In genomic region chr5:30887331-30887761, GRCm38 (mm10) we compare ENCODE assay signal across 8 mouse cellular contexts. TPM values are rescaled to one million over a fixed set of nuclear protein-coding genes. Genes with fewer than 3 reads are reported as not detected.
DNase-seq lines count a peak whose midpoint lies in the region; ATAC-seq and TF ChIP-seq lines count a peak whose summit lies in the region.

No protein-coding gene starts in this region.

- H3K36me3 ChIP-seq in heart, adult 2 months (ENCODE audit: control insufficient read depth, insufficient read depth, low read length), result no peaks in the 10 kb centered on the region
- H3K36me3 ChIP-seq in kidney, embryonic 14.5 days (ENCODE audit: control insufficient read depth, insufficient read depth, low read length), result peaks cover 12% of the 10 kb centered on the region
- peaks cover 15% of the 10 kb centered on the region for H3K36me3 ChIP-seq in neural tube, embryonic 15.5 days

- no peaks in the 10 kb centered on the region for H3K9me3 ChIP-seq in kidney, embryonic 14.5 days (ENCODE audit: control insufficient read depth, low read length)
- H3K9me3 ChIP-seq in neural tube, embryonic 15.5 days (replicated peaks), result no peaks in the 10 kb centered on the region

- H3K4me1 ChIP-seq in heart, adult 2 months (ENCODE audit: control insufficient read depth, insufficient read depth, low read length), result no peaks in the 10 kb centered on the region
- peaks cover 14% of the 10 kb centered on the region for H3K4me1 ChIP-seq in kidney, embryonic 14.5 days (ENCODE audit: control insufficient read depth, insufficient read depth, low read length)
- 0 out of 2 replicates have a peak, but pooled peaks cover 2% of the 10 kb centered on the region for H3K4me1 ChIP-seq in lung, adult 2 months (ENCODE audit: control insufficient read depth, insufficient read depth, low read length)
- H3K4me1 ChIP-seq in neural tube, embryonic 15.5 days, result peaks cover 25% of the 10 kb centered on the region

- H3K4me3 ChIP-seq in heart, adult 2 months, result peak overlapping the region; percentile 77
- peak overlapping the region; percentile 80 for H3K4me3 ChIP-seq in kidney, embryonic 14.5 days (ENCODE audit: low read length)
- peak overlapping the region; percentile 87 for H3K4me3 ChIP-seq in lung, adult 2 months (replicated peaks; ENCODE audit: extremely low read depth, low read depth, low read length)
- H3K4me3 ChIP-seq in neural tube, embryonic 15.5 days (replicated peaks), result peak overlapping the region; percentile 57

- H3K27ac ChIP-seq in heart, adult 2 months, result peak overlapping the region; percentile 94
- H3K27ac ChIP-seq in kidney, embryonic 14.5 days (ENCODE audit: low read depth, low read length), result peak overlapping the region; percentile 96
- H3K27ac ChIP-seq in neural tube, embryonic 15.5 days (replicated peaks), result peak overlapping the region; percentile 97

- peak overlapping the region; percentile 90 for H3K4me2 ChIP-seq in kidney, embryonic 14.5 days (replicated peaks; ENCODE audit: low read depth, low read length)
- peak overlapping the region; percentile 68 for H3K4me2 ChIP-seq in neural tube, embryonic 15.5 days

- TF ChIP-seq EP300 in heart, adult 2 months (IDR thresholded peaks at IDR 0.05; ENCODE audit: insufficient read depth, low read depth, low read length), result 0 out of 2 replicates have a peak, but pooled peaks have one; percentile 13

- H3K9ac ChIP-seq in heart, adult 2 months (ENCODE audit: low read depth, low read length), result peak overlapping the region; percentile 78
- peak overlapping the region; percentile 72 for H3K9ac ChIP-seq in kidney, embryonic 14.5 days (ENCODE audit: low read depth, low read length)
- H3K9ac ChIP-seq in neural tube, embryonic 15.5 days (replicated peaks), result peak overlapping the region; percentile 84

- peak; percentile 80 for ATAC-seq in activated CD4-positive, CD25-positive, alpha-beta regulatory T cell, adult 4 months
- ATAC-seq in common myeloid progenitor, adult 5-6 weeks (replicated peaks; ENCODE audit: low read depth, poor library complexity, severe bottlenecking), result peak; percentile 73
- ATAC-seq in kidney, embryonic 14.5 days (ENCODE audit: low FRiP score, low TSS enrichment), result peak; percentile 65
- peak; percentile 58 for ATAC-seq in neural tube, embryonic 15.5 days (ENCODE audit: low FRiP score)

- DNase-seq in A20 (ENCODE audit: low read depth, low spot score), result peak; percentile 95
- peak; percentile 78 to 81 for DNase-seq in heart, adult 2 months
- peak; percentile 67 for DNase-seq in lung, adult 2 months
- DNase-seq in testis, postnatal 14 days (ENCODE audit: low spot score), result peak; percentile 77

- intact Hi-C loops in heart, adult 2 months (cut with DNase I), result loop anchor here (1.0 kb wide), 1 partner anchor 20 kb away; the partner anchor contains the start of gene Ost4

- no peaks in the 10 kb centered on the region for H3K27me3 ChIP-seq in heart, adult 2 months (ENCODE audit: control insufficient read depth, insufficient read depth, low read length)
- no peaks in the 10 kb centered on the region for H3K27me3 ChIP-seq in kidney, embryonic 14.5 days (ENCODE audit: control insufficient read depth, insufficient read depth, low read length)
- no peaks in the 10 kb centered on the region for H3K27me3 ChIP-seq in neural tube, embryonic 15.5 days (replicated peaks)

- TF ChIP-seq CTCF in heart, adult 2 months (IDR thresholded peaks at IDR 0.05), result no peak
- no peak for TF ChIP-seq CTCF in lung, adult 2 months (IDR thresholded peaks at IDR 0.05; ENCODE audit: insufficient read depth, low read length)

- under 1% methylated on average over 19 of the region's 19 CpGs for WGBS in heart, adult 2 months
- WGBS in kidney, embryonic 14.5 days, result under 1% methylated on average over 19 of the region's 19 CpGs
- under 1% methylated on average over 19 of the region's 19 CpGs for WGBS in lung, adult 2 months
- WGBS in neural tube, embryonic 15.5 days, result under 1% methylated on average over 19 of the region's 19 CpGs

- no peaks in the 10 kb centered on the region for H3K79me2 ChIP-seq in heart, adult 2 months (replicated peaks; ENCODE audit: control insufficient read depth, insufficient read depth, low read length)

- peak; percentile 32; the same call in 1 of the 2 replicates for TF ChIP-seq POLR2A in heart, adult 2 months (IDR thresholded peaks at IDR 0.05; ENCODE audit: insufficient read depth, low read depth, low read length)
- peak; percentile 15; the same call in 1 of the 2 replicates for TF ChIP-seq POLR2A in lung, adult 2 months (IDR thresholded peaks at IDR 0.05; ENCODE audit: borderline replicate concordance, extremely low read depth, low read depth, low read length)

RNA-seq across cellular contexts. Expression of gene Agbl5, which starts 1.1 kb away (rescaled TPM):
- 1 to 10 TPM; 4.6 to 6.5 TPM for polyA plus RNA-seq in activated CD4-positive, CD25-positive, alpha-beta regulatory T cell, adult 4 months (2017; shearing (Covaris generic))
- total RNA-seq in common myeloid progenitor, adult 5-6 weeks (2017), result 16.1 and 30.6 TPM in 2 replicates
- 1 to 10 TPM; 4.3 to 4.8 TPM for total RNA-seq in heart, adult 2 months (2021)
- polyA plus RNA-seq in heart, adult 2 months (2012; rRNA removed), result 7.8 and 8.7 TPM in 2 replicates
- polyA plus RNA-seq in kidney, embryonic 14.5 days (2014; fragmentation: Nextera tagmentation; extraction: Ambion mirVana), result 19.5 and 27.1 TPM in 2 replicates
- 19.2 and 20.8 TPM in 2 replicates for polyA plus RNA-seq in lung, adult 2 months (2012; rRNA removed)
- polyA plus RNA-seq in neural tube, embryonic 15.5 days (2015; fragmentation: Nextera tagmentation; extraction: Ambion mirVana), result 18.9 and 21.1 TPM in 2 replicates

RNA-seq across cellular contexts. Expression of gene Tmem214, which starts 19.5 kb away (rescaled TPM):
- polyA plus RNA-seq in activated CD4-positive, CD25-positive, alpha-beta regulatory T cell, adult 4 months (2017; shearing (Covaris generic)), result 10 to 100 TPM; 20.4 to 24.5 TPM
- total RNA-seq in common myeloid progenitor, adult 5-6 weeks (2017), result 13.8 and 18.5 TPM in 2 replicates
- 10 to 100 TPM; 34.7 to 37.5 TPM for total RNA-seq in heart, adult 2 months (2021)
- 55.3 and 55.7 TPM in 2 replicates for polyA plus RNA-seq in heart, adult 2 months (2012; rRNA removed)
- polyA plus RNA-seq in kidney, embryonic 14.5 days (2014; fragmentation: Nextera tagmentation; extraction: Ambion mirVana), result 53.1 and 65.1 TPM in 2 replicates
- polyA plus RNA-seq in lung, adult 2 months (2012; rRNA removed), result 85.7 and 86.6 TPM in 2 replicates
- polyA plus RNA-seq in neural tube, embryonic 15.5 days (2015; fragmentation: Nextera tagmentation; extraction: Ambion mirVana), result 69.9 and 71.2 TPM in 2 replicates

RNA-seq across cellular contexts. Expression of gene Ost4, which starts 20.2 kb away (rescaled TPM):
- 100 to 1,000 TPM; 277 to 289 TPM for polyA plus RNA-seq in activated CD4-positive, CD25-positive, alpha-beta regulatory T cell, adult 4 months (2017; shearing (Covaris generic))
- total RNA-seq in common myeloid progenitor, adult 5-6 weeks (2017), result 227 and 230 TPM in 2 replicates
- total RNA-seq in heart, adult 2 months (2021), result 100 to 1,000 TPM; 160 to 161 TPM
- 191 and 208 TPM in 2 replicates for polyA plus RNA-seq in heart, adult 2 months (2012; rRNA removed)
- 500 and 653 TPM in 2 replicates for polyA plus RNA-seq in kidney, embryonic 14.5 days (2014; fragmentation: Nextera tagmentation; extraction: Ambion mirVana)
- polyA plus RNA-seq in lung, adult 2 months (2012; rRNA removed), result 218 and 230 TPM in 2 replicates
- 244 and 282 TPM in 2 replicates for polyA plus RNA-seq in neural tube, embryonic 15.5 days (2015; fragmentation: Nextera tagmentation; extraction: Ambion mirVana)

RNA-seq across cellular contexts. Expression of gene Emilin1, which starts 25.9 kb away (rescaled TPM):
- under 1 TPM; 0.33 to 0.42 TPM for polyA plus RNA-seq in activated CD4-positive, CD25-positive, alpha-beta regulatory T cell, adult 4 months (2017; shearing (Covaris generic))
- total RNA-seq in common myeloid progenitor, adult 5-6 weeks (2017), result 58.2 and 87.3 TPM in 2 replicates
- 10 to 100 TPM; 21.2 to 21.3 TPM for total RNA-seq in heart, adult 2 months (2021)
- polyA plus RNA-seq in heart, adult 2 months (2012; rRNA removed), result 30.6 and 31.3 TPM in 2 replicates
- polyA plus RNA-seq in kidney, embryonic 14.5 days (2014; fragmentation: Nextera tagmentation; extraction: Ambion mirVana), result 170 and 191 TPM in 2 replicates
- polyA plus RNA-seq in lung, adult 2 months (2012; rRNA removed), result 89.9 and 107 TPM in 2 replicates
- 24.5 and 52.1 TPM in 2 replicates for polyA plus RNA-seq in neural tube, embryonic 15.5 days (2015; fragmentation: Nextera tagmentation; extraction: Ambion mirVana)

RNA-seq across cellular contexts. Expression of gene Khk, which starts 33.9 kb away (rescaled TPM):
- polyA plus RNA-seq in activated CD4-positive, CD25-positive, alpha-beta regulatory T cell, adult 4 months (2017; shearing (Covaris generic)), result 10 to 100 TPM; 11.9 to 20.6 TPM
- total RNA-seq in common myeloid progenitor, adult 5-6 weeks (2017), result 85.4 and 99.2 TPM in 2 replicates
- 10 to 100 TPM; 22.6 to 29.6 TPM for total RNA-seq in heart, adult 2 months (2021)
- polyA plus RNA-seq in heart, adult 2 months (2012; rRNA removed), result 31.8 and 40.9 TPM in 2 replicates
- 29.7 and 31.4 TPM in 2 replicates for polyA plus RNA-seq in kidney, embryonic 14.5 days (2014; fragmentation: Nextera tagmentation; extraction: Ambion mirVana)
- polyA plus RNA-seq in lung, adult 2 months (2012; rRNA removed), result 39.0 and 46.6 TPM in 2 replicates
- 12.7 and 17.0 TPM in 2 replicates for polyA plus RNA-seq in neural tube, embryonic 15.5 days (2015; fragmentation: Nextera tagmentation; extraction: Ambion mirVana)

Comparison
In these comparisons a context has a peak if more than half of its experiments do, and no peak if none do; other contexts are left out.
1. Peak in every context shown above with its lines: DNase-seq, ATAC-seq, H3K4me3 ChIP-seq and H3K27ac ChIP-seq.